Mouse (Mus musculus) intestine, embryonic 15.5 days (tissue): ENCODE results near the gene Gm20538. TPM values are rescaled to one million over a fixed set of nuclear protein-coding genes. Genes with fewer than 3 reads are reported as not detected.

Source experiments
- ATAC-seq: fragments of 200-750 bp; cut with Nextera tagmentation; 2 replicates; pipeline ENCODE4 v1.8.0; 2017; ENCODE audit warnings: moderate TSS enrichment, moderate library complexity
- H3K27ac ChIP-seq: fragments of 300-500 bp; sonication (generic); 2 replicates; pipeline ENCODE4 v1.5.1; 2015; ENCODE audit warnings: mild to moderate bottlenecking, inconsistent platforms
- H3K27me3 ChIP-seq: fragments of 300-500 bp; sonication (generic); replicated peaks from 2 replicates; pipeline ENCODE4 v1.6.1; 2015; ENCODE audit warnings: inconsistent platforms
- H3K36me3 ChIP-seq: fragments of 300-500 bp; sonication (generic); 2 replicates; pipeline ENCODE4 v1.6.1; 2015; ENCODE audit warnings: inconsistent platforms
- H3K4me1 ChIP-seq: fragments of 300-500 bp; sonication (generic); replicated peaks from 2 replicates; pipeline ENCODE4 v1.6.1; 2015; ENCODE audit warnings: inconsistent platforms
- H3K4me2 ChIP-seq: fragments of 300-500 bp; sonication (generic); replicated peaks from 2 replicates; pipeline ENCODE4 v1.6.1; 2015; ENCODE audit warnings: mild to moderate bottlenecking, inconsistent platforms
- H3K4me3 ChIP-seq: fragments of 300-500 bp; sonication (generic); replicated peaks from 2 replicates; pipeline ENCODE4 v1.5.1; 2015; ENCODE audit warnings: inconsistent platforms
- H3K9ac ChIP-seq: fragments of 300-500 bp; sonication (generic); 2 replicates; pipeline ENCODE4 v1.6.1; 2015; ENCODE audit warnings: inconsistent platforms
- H3K9me3 ChIP-seq: fragments of 300-500 bp; sonication (generic); 2 replicates; pipeline ENCODE4 v1.6.1; 2016; ENCODE audit warnings: inconsistent platforms
- WGBS: fragments of 180-500 bp; shearing (Covaris S2); methylation state at CpG from one replicate; pipeline ENCODE4 v1.1.7; 2015; 5-methylcytosine and 5-hydroxymethylcytosine counted together
- polyA plus RNA-seq: library from polyadenylated mRNA; unstranded; fragments of >200 nt; fragmentation: Nextera tagmentation; extraction: Ambion mirVana; gene quantifications from 2 replicates; pipeline ENCODE4 v1.2.1, GENCODE M21; 2015

Gene Gm20538
- polyA plus RNA-seq, 1 experiment from 2014 or later: not detected

GRCm38 (mm10) chr19:44562652-44563206 is 10.1 kb upstream of the Gm20538 start, which contains the start of gene Hif1an:
Gene Hif1an, plus strand, starts transcription at chr19:44562850.
- Histone ChIP-seq H3K4me3 (peak within 1 kb of the TSS; percentile 78), H3K9me3 (no peaks in the 10 kb centered on the region), H3K4me2 (peak within 1 kb of the TSS; percentile 69), H3K27me3 (no peaks in the 10 kb centered on the region), H3K27ac (peak within 1 kb of the TSS; percentile 83), H3K9ac (peak within 1 kb of the TSS; percentile 74), H3K36me3 (peaks cover 13% of the 10 kb centered on the region; the same call in 1 of the 2 replicates), H3K4me1 (peaks cover 11% of the 10 kb centered on the region)
- WGBS: under 1% methylated on average over 33 of the region's 33 CpGs
- ATAC-seq: peak; percentile 99

GRCm38 (mm10) chr19:44554861-44555590 is 2.4 kb upstream of the Gm20538 start, which contains the start of gene Ndufb8:
Gene Ndufb8, minus strand, starts transcription at chr19:44555440.
- Histone ChIP-seq H3K36me3 (peaks cover 19% of the 10 kb centered on the region), H3K4me3 (peak within 1 kb of the TSS; percentile 77), H3K9me3 (no peaks in the 10 kb centered on the region), H3K27me3 (no peaks in the 10 kb centered on the region), H3K27ac (peak within 1 kb of the TSS; percentile 1; the same call in 1 of the 2 replicates), H3K4me1 (peaks cover 3% of the 10 kb centered on the region; the same call in 1 of the 2 replicates), H3K4me2 (peak within 1 kb of the TSS; percentile 80), H3K9ac (peak within 1 kb of the TSS; percentile 83)
- under 1% methylated on average over 50 of the region's 50 CpGs for WGBS
- peak; percentile 94 for ATAC-seq

DNA sequence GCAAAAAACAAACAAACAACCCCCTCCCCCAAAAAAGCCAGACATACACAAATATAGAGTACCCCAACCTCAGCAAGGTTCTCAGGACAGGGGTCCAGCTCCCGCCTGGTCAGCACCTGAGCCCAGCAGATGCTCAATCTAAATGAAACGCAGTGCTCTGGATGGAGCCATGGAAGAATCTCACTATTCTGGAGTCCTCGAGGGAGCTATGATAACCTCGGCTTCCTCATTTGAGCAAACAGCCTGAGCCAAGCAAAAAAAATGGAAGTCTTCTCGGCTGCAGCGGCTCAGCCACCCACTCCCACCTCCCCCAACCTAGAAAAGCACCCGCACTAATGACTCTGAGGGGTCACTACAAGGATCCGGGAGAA is 1.8 kb upstream of the Gm20538 start:
- no peaks in the 10 kb centered on the region for H3K27me3 ChIP-seq
- peak overlapping the region; percentile 77 for H3K4me3 ChIP-seq
- H3K4me1 ChIP-seq: peaks cover 3% of the 10 kb centered on the region; the same call in 1 of the 2 replicates
- WGBS: 2% methylated on average over 8 of the region's 8 CpGs
- H3K9ac ChIP-seq: peak overlapping the region; percentile 83
- H3K36me3 ChIP-seq: peaks cover 25% of the 10 kb centered on the region
- peak overlapping the region; percentile 1; the same call in 1 of the 2 replicates for H3K27ac ChIP-seq
- peak overlapping the region; percentile 80 for H3K4me2 ChIP-seq
- H3K9me3 ChIP-seq: no peaks in the 10 kb centered on the region
- ATAC-seq: peak; percentile 13; the same call in 1 of the 2 replicates

DNA sequence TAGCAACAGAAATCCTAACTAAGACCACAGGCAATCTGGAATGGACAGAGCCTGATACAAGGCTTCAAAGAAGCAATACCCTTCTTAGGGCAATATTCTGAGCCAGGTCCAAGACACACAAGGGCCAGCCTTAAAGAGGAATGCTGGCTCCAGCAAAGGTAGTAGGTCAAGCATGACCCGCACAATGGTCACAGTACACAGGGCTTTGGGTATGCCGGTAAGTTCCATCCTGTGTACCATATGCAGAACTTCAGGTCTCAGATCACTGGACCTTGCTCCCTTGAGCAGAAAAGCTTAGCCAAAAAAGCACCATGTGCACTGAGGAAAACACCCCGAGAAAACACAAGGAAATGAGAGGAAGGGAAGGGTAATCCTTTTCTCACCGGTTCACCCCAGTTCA is 655 bp upstream of the Gm20538 start:
- Histone ChIP-seq H3K27me3 (no peaks in the 10 kb centered on the region), H3K36me3 (peaks cover 31% of the 10 kb centered on the region), H3K9me3 (no peaks in the 10 kb centered on the region), H3K9ac (no peak overlapping the region), H3K27ac (no peak overlapping the region), H3K4me3 (no peak overlapping the region), H3K4me2 (no peak overlapping the region), H3K4me1 (peaks cover 3% of the 10 kb centered on the region; the same call in 1 of the 2 replicates)
- ATAC-seq: no peak
- 91% methylated on average over 4 of the region's 4 CpGs for WGBS

DNA sequence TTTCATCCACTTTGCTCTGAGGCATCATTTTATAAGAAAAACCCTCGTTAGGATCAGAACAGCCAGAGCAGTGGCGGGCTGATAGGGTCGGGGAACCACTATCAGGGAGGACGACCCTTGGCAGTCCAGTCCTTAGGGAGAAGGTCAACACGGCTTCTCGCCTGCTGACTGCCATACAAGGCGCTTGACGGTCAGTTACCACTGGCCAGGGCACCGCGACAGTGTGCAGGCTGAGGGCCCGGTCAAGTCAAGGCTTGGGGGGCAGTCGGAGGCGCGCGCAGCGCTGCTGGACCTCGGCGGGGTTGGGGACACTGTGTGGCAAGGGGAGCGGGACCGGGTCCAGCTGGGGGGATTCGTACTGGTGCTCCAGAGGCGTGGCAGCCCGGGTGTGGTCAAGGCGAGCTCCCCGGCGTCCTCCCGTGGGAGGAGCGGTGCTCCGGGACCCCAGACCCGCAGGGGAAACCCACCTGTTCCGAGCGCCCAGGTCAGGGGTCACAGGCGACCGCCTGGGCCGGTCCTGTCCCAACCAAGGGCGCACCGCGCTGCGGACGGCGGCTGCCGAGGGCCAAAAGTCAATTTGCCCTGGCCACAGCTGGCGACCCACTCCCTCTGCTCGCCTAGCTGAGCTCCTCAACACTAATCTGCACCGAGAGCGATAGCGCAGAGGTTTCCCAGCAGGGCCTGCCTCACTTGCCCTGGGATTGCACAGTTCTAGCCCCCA is 7.2 kb downstream of the Gm20538 start, which contains the start of gene Sec31b:
Gene Sec31b (minus strand): TSS at position 544 of the 721 bp plus-strand sequence.
- Histone ChIP-seq H3K9ac (peak within 1 kb of the TSS; percentile 42), H3K4me2 (peak within 1 kb of the TSS; percentile 94), H3K27ac (no peak within 1 kb of the TSS), H3K36me3 (peaks cover 16% of the 10 kb centered on the region), H3K9me3 (no peaks in the 10 kb centered on the region), H3K4me1 (no peaks in the 10 kb centered on the region), H3K4me3 (peak within 1 kb of the TSS; percentile 49), H3K27me3 (0 out of 2 replicates have a peak, but pooled peaks cover 5% of the 10 kb centered on the region)
- WGBS: 2% methylated on average over 47 of the region's 47 CpGs
- ATAC-seq: peak; percentile 80

GRCm38 (mm10) chr19:44544775-44545174 is 7.9 kb downstream of the Gm20538 start:
- peak; percentile 54; the same call in 1 of the 2 replicates for ATAC-seq
- Histone ChIP-seq H3K27ac (no peak overlapping the region), H3K4me1 (no peaks in the 10 kb centered on the region), H3K4me3 (peak overlapping the region; percentile 49; the same call in 1 of the 2 replicates), H3K36me3 (peaks cover 9% of the 10 kb centered on the region), H3K4me2 (peak overlapping the region; percentile 94), H3K27me3 (0 out of 2 replicates have a peak, but pooled peaks cover 5% of the 10 kb centered on the region), H3K9ac (no peak overlapping the region), H3K9me3 (no peaks in the 10 kb centered on the region)
- WGBS: 3% methylated on average over 13 of the region's 13 CpGs

- ATAC-seq: no peak
- no peaks in the 10 kb centered on the region for H3K9me3 ChIP-seq
- peaks cover 5% of the 10 kb centered on the region; the same call in 1 of the 2 replicates for H3K36me3 ChIP-seq
- WGBS: 59% methylated on average over 10 of the region's 10 CpGs
- H3K4me3 ChIP-seq: no peak overlapping the region
- H3K4me2 ChIP-seq: peak overlapping the region; percentile 94; the same call in 1 of the 2 replicates
- no peaks in the 10 kb centered on the region for H3K4me1 ChIP-seq
- 0 out of 2 replicates have a peak, but pooled peaks cover 5% of the 10 kb centered on the region for H3K27me3 ChIP-seq
- no peak overlapping the region for H3K27ac ChIP-seq
- no peak overlapping the region for H3K9ac ChIP-seq
Measured at GRCm38 (mm10) chr19:44544372-44544771, 8.3 kb downstream of the Gm20538 start.

DNA sequence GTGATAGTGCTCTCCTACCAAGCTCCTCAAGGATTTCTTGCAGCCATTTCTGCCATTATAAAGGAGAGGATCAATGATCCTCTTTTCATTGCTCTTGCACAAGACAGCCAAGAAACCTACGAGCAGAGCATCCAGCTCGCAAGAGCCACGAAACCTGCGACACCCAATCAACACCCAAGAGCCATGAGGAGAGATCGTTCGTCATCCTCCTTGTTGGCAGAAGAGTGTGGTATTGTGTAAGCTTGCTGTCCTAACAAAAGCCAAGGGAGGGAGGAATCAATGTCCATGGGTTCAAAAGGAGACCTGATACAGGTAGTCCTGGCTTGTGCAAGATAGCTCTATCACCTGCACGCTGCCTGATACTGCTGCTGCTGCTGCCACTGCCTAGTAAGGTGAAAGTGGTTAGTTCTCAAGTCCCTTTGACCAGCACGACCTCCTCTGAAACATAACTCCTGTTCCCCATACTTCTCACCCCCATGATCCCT is 9.9 kb downstream of the Gm20538 start:
- H3K9ac ChIP-seq: no peak overlapping the region
- no peaks in the 10 kb centered on the region for H3K4me1 ChIP-seq
- H3K36me3 ChIP-seq: no peaks in the 10 kb centered on the region
- H3K27ac ChIP-seq: no peak overlapping the region
- ATAC-seq: no peak
- no peak overlapping the region for H3K4me2 ChIP-seq
- WGBS: 86% methylated on average over 8 of the region's 8 CpGs
- H3K4me3 ChIP-seq: no peak overlapping the region
- H3K27me3 ChIP-seq: 0 out of 2 replicates have a peak, but pooled peaks cover 5% of the 10 kb centered on the region
- H3K9me3 ChIP-seq: no peaks in the 10 kb centered on the region

DNA sequence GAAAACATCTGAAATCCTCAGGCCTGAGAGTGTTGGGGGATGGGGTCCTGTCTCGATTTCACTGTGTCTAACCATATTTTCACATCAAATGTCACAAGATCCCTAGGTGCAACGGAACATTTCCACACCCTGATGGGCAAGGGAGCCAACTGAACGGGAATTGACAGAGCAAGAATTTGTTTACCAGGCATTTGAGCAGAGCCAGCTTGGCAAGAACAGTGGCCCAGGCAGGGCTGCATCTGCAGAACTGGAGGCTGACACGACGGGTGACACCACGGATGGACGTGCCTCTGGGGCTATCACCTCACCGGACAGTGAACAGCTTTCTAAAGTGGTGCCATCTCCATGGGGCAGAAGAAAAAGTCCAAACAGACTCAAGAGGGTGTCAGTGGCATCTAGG is 15.2 kb downstream of the Gm20538 start:
- Histone ChIP-seq H3K27me3 (no peaks in the 10 kb centered on the region; the same call in 1 of the 2 replicates), H3K9ac (no peak overlapping the region), H3K4me1 (no peaks in the 10 kb centered on the region), H3K27ac (no peak overlapping the region), H3K9me3 (no peaks in the 10 kb centered on the region), H3K4me2 (no peak overlapping the region), H3K4me3 (no peak overlapping the region), H3K36me3 (no peaks in the 10 kb centered on the region)
- 82% methylated on average over 8 of the region's 8 CpGs for WGBS
- no peak for ATAC-seq

- WGBS: 26% methylated on average over 3 of the region's 3 CpGs
- no peak for ATAC-seq
- H3K27ac ChIP-seq: no peak overlapping the region
- no peaks in the 10 kb centered on the region for H3K36me3 ChIP-seq
- no peaks in the 10 kb centered on the region for H3K9me3 ChIP-seq
- no peaks in the 10 kb centered on the region for H3K4me1 ChIP-seq
- H3K27me3 ChIP-seq: no peaks in the 10 kb centered on the region; the same call in 1 of the 2 replicates
- H3K4me3 ChIP-seq: no peak overlapping the region
- H3K9ac ChIP-seq: no peak overlapping the region
- no peak overlapping the region for H3K4me2 ChIP-seq
Measured at GRCm38 (mm10) chr19:44535376-44535775, 17.3 kb downstream of the Gm20538 start.

- no peak overlapping the region for H3K27ac ChIP-seq
- no peak for ATAC-seq
- H3K27me3 ChIP-seq: no peaks in the 10 kb centered on the region; the same call in 1 of the 2 replicates
- no peak overlapping the region for H3K4me3 ChIP-seq
- no peaks in the 10 kb centered on the region for H3K4me1 ChIP-seq
- H3K4me2 ChIP-seq: no peak overlapping the region
- H3K9me3 ChIP-seq: no peaks in the 10 kb centered on the region
- no peaks in the 10 kb centered on the region for H3K36me3 ChIP-seq
- 82% methylated on average over 6 of the region's 6 CpGs for WGBS
- H3K9ac ChIP-seq: no peak overlapping the region
Measured at GRCm38 (mm10) chr19:44530018-44530417, 22.6 kb downstream of the Gm20538 start.
